Mouse (Mus musculus): ENCODE data around the gene Washc3. TPM values are rescaled to one million over a fixed set of nuclear protein-coding genes. Genes with fewer than 3 reads are reported as not detected.

Washc3 gene
- total RNA-seq, 2 experiments from 2014 or later: 25.3 to 32.3 TPM

DNA sequence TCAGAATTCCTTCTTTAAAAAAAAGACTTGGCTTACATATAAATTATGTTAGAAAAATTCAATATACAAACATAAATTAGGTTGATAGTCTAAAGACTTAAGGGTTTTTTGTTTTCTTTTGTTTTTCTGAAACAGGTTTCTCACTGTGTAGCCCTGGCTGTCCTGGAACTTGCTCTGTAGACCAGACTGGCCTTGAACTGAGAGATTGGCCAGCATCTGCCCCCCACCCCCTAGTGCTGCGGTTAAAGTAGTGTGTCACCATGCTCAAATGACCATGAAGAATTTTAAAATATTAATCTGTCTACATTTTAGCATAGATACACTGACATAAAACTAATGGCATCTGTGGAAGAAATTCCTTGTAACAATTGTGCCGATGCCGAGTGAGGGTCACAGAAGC lies 17.3 kb downstream of the Washc3 start:
- Histone ChIP-seq H3K4me3 (no peak overlapping the region), H3K27ac (no peak overlapping the region)
- intact Hi-C loops (cut with DNase I): no loop called here
- no peak for DNase-seq
- no peak for TF ChIP-seq CTCF (IDR thresholded peaks at IDR 0.05)

DNA sequence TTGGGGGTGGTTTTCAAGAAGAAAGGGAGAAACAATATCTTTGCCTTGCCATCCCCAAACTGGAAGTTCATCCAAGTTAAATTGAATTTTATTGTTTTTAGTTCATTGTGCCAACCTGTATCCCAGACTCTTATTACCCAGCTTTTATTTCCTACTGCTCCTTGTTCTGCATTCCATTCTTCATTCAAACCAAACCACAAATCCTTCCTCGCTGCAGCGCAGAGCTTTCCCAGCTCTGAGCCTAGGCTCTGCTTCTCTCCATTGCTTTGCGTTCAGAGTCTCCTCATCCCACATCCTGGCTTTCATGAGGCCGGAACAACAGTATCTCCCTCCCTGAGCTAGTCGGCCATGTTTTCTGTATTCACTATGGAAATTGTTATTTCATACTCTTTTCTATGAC lies 20.8 kb downstream of the Washc3 start:
- Histone ChIP-seq H3K4me3 (no peak overlapping the region), H3K27ac (no peak overlapping the region)
- DNase-seq: no peak
- intact Hi-C loops (cut with DNase I): no loop called here
- TF ChIP-seq CTCF (IDR thresholded peaks at IDR 0.05): no peak

- peak overlapping the region; percentile 35; the same call in 1 of the 2 replicates for H3K27ac ChIP-seq
- intact Hi-C loops (cut with DNase I): no loop called here
- no peak for DNase-seq
- H3K4me3 ChIP-seq: no peak overlapping the region
- no peak for TF ChIP-seq CTCF (IDR thresholded peaks at IDR 0.05)
Measured at GRCm38 (mm10) chr10:88225421-88225820, 24.5 kb downstream of the Washc3 start.

DNA sequence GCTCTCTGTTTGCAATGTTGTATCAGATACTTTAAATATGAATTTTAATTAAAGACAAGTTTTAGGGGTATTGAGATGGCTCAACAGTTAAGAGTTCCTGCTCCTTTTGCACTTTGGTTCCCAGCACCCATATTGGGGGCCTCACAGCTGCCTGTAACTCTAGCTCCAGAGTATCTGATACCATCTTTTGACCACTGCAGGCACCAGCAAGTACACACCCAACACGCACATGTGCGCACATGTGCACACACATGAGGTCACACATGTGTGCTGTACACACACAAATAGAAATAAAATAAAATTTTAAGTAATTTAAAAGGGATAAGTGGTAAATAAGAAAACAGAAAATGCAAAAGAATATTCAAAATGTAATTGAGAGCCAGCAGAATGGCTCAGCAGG lies 27.1 kb downstream of the Washc3 start:
- Histone ChIP-seq H3K27ac (no peak overlapping the region), H3K4me3 (no peak overlapping the region)
- DNase-seq: no peak
- TF ChIP-seq CTCF (IDR thresholded peaks at IDR 0.05): no peak
- intact Hi-C loops (cut with DNase I): no loop called here

DNA sequence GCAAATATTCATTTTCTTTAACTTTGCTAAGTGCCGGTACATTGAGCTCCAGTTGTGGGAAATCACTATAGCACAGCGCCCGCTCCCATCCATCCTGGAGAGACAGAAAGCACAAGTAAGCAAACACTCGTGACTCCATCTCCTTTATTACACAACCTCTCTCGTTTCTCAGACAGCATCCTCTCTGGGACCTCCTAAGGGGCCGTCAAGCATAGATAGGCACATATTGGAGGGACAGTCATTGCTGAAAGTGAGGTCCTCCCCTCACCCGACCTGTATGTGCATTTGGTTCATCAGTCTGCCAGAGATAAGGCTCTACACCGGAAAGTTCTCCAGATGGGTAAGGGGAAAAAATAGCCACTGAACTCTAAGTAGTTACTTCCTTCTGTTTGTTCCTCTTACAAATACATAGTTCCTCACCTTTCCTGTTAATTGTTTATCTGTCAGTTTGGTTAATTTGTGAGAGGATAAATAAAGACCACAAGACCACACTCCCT lies 27.7 kb downstream of the Washc3 start:
- no peak for DNase-seq
- Histone ChIP-seq H3K4me3 (no peak overlapping the region), H3K27ac (no peak overlapping the region)
- intact Hi-C loops (cut with DNase I): no loop called here
- TF ChIP-seq CTCF (IDR thresholded peaks at IDR 0.05): no peak

DNA sequence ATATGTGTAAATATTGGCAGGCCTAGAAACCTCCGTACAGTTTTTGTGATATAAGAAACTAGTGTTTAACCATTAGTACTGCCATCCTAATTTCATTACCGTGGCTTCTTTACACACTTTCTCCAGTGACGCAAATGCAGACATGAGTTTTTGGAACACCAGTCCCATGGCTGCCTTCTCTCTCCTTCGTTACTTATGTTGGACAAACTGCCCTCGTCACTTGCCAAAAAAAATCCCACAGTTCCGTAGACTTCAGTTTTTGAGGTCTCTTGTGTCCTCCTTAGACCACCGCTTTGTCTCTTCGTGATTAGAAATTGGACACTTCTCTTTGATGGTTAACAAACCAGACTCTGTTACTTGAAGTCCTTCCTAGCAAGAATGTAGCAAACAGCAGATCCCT lies 30.8 kb downstream of the Washc3 start:
- H3K4me3 ChIP-seq: no peak overlapping the region
- intact Hi-C loops (cut with DNase I): no loop called here
- DNase-seq: no peak
- H3K27ac ChIP-seq: no peak overlapping the region
- TF ChIP-seq CTCF (IDR thresholded peaks at IDR 0.05): no peak

- H3K4me3 ChIP-seq: no peak overlapping the region
- no peak for TF ChIP-seq CTCF (IDR thresholded peaks at IDR 0.05)
- H3K27ac ChIP-seq: no peak overlapping the region
- intact Hi-C loops (cut with DNase I): no loop called here
- DNase-seq: no peak
Measured at GRCm38 (mm10) chr10:88232765-88233164, 31.9 kb downstream of the Washc3 start.

- no peak for DNase-seq
- Histone ChIP-seq H3K27ac (no peak overlapping the region), H3K4me3 (no peak overlapping the region)
- TF ChIP-seq CTCF (IDR thresholded peaks at IDR 0.05): no peak
- intact Hi-C loops (cut with DNase I): no loop called here
Measured at GRCm38 (mm10) chr10:88244681-88245080, 43.8 kb downstream of the Washc3 start.

DNA sequence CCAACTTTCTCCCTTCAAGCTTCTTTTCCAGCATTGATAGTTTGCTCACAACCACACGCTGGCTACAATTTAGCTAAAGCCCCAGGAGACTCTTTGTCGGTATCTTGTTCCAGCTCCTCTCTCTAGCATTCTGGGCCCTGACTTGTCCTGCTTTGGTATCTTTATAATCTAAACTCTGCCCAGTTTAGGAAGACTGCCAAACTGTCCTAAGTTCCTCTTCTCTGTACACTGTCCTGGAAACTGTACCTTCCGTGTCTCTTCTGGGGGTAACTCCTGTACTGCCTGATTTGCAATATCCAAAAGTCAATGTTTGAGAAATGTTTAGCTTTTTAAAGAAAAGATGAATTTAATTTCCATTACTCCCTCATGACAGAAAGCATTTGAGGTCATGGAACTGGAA lies 49.4 kb downstream of the Washc3 start:
- intact Hi-C loops (cut with DNase I): no loop called here
- no peak overlapping the region for H3K4me3 ChIP-seq
- H3K27ac ChIP-seq: no peak overlapping the region
- no peak for TF ChIP-seq CTCF (IDR thresholded peaks at IDR 0.05)
- no peak for DNase-seq

- Histone ChIP-seq H3K27ac (no peak overlapping the region), H3K4me3 (no peak overlapping the region)
- no peak for TF ChIP-seq CTCF (IDR thresholded peaks at IDR 0.05)
- DNase-seq: no peak
- intact Hi-C loops (cut with DNase I): no loop called here
Measured at GRCm38 (mm10) chr10:88252121-88252862, 51.4 kb downstream of the Washc3 start.

GRCm38 (mm10) chr10:88255556-88255955 lies 54.7 kb downstream of the Washc3 start:
- Histone ChIP-seq H3K4me3 (no peak overlapping the region), H3K27ac (no peak overlapping the region)
- intact Hi-C loops (cut with DNase I): no loop called here
- DNase-seq: no peak
- no peak for TF ChIP-seq CTCF (IDR thresholded peaks at IDR 0.05)

DNA sequence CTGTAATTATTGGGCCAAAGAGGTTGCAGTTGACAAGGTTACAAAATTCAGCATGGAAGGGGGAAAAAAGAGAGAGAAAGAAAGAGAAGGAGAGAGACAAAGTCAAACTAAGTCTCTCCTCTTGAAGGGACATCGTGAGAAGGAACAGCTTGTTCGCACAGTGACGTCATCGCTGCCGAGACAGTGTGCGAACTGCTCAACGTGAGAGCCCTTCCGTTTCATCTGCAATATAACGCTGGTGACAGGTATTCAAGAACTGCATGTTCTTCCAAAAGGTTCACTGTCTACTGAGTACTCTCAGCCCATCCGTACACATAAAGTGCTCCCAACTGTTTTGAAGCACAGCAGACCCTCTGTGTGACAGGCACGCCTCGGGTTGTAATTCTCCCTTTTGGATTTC lies 59.4 kb downstream of the Washc3 start:
- intact Hi-C loops (cut with DNase I): no loop called here
- no peak for TF ChIP-seq CTCF (IDR thresholded peaks at IDR 0.05)
- no peak for DNase-seq
- Histone ChIP-seq H3K4me3 (no peak overlapping the region), H3K27ac (no peak overlapping the region)

DNA sequence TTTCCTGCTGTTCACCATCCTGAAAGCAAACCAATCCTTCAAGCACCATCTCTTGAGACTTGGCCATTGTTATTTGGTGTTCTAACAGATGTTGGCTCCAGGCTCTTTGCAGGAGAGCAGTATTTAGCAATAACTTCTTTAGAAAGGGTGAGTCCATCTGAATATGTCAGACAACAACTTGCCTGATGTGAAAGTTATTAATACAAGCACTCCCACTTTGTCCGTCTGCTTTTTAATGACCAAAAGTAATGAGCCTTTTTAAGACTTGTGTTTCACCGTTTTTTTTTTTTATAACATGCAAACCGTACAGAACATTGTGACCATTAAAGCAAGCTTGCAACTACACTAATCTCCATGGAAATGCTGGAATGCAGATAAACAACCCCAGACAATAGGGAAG lies 60.3 kb downstream of the Washc3 start:
- no peak overlapping the region for H3K27ac ChIP-seq
- DNase-seq: no peak
- intact Hi-C loops (cut with DNase I): no loop called here
- H3K4me3 ChIP-seq: no peak overlapping the region
- no peak for TF ChIP-seq CTCF (IDR thresholded peaks at IDR 0.05)

GRCm38 (mm10) chr10:88263383-88263782 lies 62.5 kb downstream of the Washc3 start:
- DNase-seq: no peak
- H3K27ac ChIP-seq: no peak overlapping the region
- intact Hi-C loops (cut with DNase I): no loop called here
- no peak overlapping the region for H3K4me3 ChIP-seq
- TF ChIP-seq CTCF (IDR thresholded peaks at IDR 0.05): no peak

Measured in gastrocnemius, adult 2 months (tissue).